Mouse (Mus musculus): Measurements from ENCODE around the gene Arpc1a. TPM values are rescaled to one million over a fixed set of nuclear protein-coding genes. Genes with fewer than 3 reads are reported as not detected.
"Not testable (repeated sequence)": the region's sequence is repeated elsewhere in the genome, so short reads cannot be mapped to it uniquely, and the experiment has no call there.

The Arpc1a gene
- polyA plus RNA-seq, 1 experiment from 2014 or later: 150 TPM

DNA sequence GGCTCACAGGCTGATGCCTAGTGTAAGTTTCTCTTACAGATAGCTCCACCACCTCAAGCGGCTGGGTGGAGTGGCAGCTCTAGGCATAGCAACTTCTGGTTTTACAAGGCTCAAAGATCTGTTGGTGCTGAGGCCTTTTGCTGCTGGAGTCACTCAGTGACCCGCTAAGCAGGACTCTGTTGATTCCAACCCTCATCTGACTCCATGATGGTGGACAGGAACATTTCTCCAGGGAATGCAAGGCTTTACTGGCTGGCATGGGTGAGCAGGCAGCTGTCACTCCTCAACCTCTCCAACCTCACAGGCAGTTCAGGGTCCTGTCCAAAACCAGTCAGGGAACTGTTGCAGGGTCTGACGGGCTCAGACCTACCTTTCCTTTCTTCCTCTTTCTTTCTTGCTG, 47.4 kb downstream of the Arpc1a start:
- H3K9ac ChIP-seq (replicated peaks; ENCODE audit: low read depth, low read length): no peak overlapping the region
- no peak for ATAC-seq (ENCODE audit: insufficient number of reproducible peaks, insufficient read depth, low FRiP score, low read depth)
- H3K27me3 ChIP-seq (ENCODE audit: control insufficient read depth, insufficient read depth, low read length): no peaks in the 10 kb centered on the region
- no peak overlapping the region for H3K4me2 ChIP-seq (replicated peaks; ENCODE audit: low read depth, low read length)
- peaks cover 76% of the 10 kb centered on the region for H3K36me3 ChIP-seq (ENCODE audit: control insufficient read depth, insufficient read depth, low read length)
- H3K4me3 ChIP-seq (ENCODE audit: low read depth, low read length): no peak overlapping the region
- no peaks in the 10 kb centered on the region for H3K4me1 ChIP-seq (ENCODE audit: control insufficient read depth, insufficient read depth, low read length)
- H3K27ac ChIP-seq (ENCODE audit: low read length): no peak overlapping the region
- WGBS: 92% methylated on average over 3 of the region's 3 CpGs
- H3K9me3 ChIP-seq (ENCODE audit: control insufficient read depth, low read depth, low read length): no peaks in the 10 kb centered on the region

DNA sequence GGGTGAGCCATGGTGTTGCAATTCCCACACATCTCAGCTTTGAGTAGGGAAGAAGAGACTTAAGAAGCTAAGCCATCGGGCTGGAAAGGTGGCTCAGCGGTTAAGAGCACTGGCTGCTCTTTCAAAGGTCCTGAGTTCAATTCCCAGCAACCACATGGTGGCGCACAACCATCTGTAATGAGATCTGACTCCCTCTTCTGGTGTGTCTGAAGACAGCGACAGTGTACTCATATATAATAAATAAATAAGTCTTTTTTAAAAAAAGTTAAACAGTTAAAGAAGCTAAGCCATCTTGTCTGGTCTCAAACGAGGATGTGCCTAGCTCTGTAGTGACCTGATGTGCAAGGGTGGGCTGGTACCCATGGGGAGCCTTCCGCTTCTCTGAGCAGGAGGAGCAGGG, 49.6 kb downstream of the Arpc1a start:
- H3K4me3 ChIP-seq (ENCODE audit: low read depth, low read length); H3K27ac ChIP-seq (ENCODE audit: low read length); H3K9me3 ChIP-seq (ENCODE audit: control insufficient read depth, low read depth, low read length); H3K9ac ChIP-seq (replicated peaks; ENCODE audit: low read depth, low read length); ATAC-seq (ENCODE audit: insufficient number of reproducible peaks, insufficient read depth, low FRiP score, low read depth); H3K27me3 ChIP-seq (ENCODE audit: control insufficient read depth, insufficient read depth, low read length); H3K4me2 ChIP-seq (replicated peaks; ENCODE audit: low read depth, low read length); H3K4me1 ChIP-seq (ENCODE audit: control insufficient read depth, insufficient read depth, low read length): not testable (repeated sequence)
- H3K36me3 ChIP-seq (ENCODE audit: control insufficient read depth, insufficient read depth, low read length): peaks cover 77% of the 10 kb centered on the region
- 88% methylated on average over 6 of the region's 6 CpGs for WGBS

DNA sequence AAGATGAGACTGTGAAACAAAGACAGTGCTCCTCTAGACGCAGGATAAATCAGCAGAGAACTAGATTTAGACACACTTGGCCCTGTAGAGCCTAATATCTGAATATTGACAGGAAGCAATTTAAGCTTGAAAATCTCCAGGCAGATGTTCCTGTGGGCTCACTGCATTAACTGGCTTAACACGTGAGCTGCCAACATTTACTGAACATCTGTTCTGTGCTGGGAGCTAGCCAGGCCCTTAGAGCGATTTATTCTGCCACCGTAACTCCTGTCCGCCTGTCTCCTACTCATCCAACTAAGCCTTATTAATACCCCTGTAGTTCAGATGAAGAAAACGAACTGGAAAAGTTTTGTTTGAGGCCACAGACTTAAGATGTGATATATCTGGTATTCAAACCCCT, 55.2 kb downstream of the Arpc1a start:
- 5% methylated on average over 6 of the region's 6 CpGs for WGBS
- no peak for ATAC-seq (ENCODE audit: insufficient number of reproducible peaks, insufficient read depth, low FRiP score, low read depth)
- Histone ChIP-seq H3K4me3 (ENCODE audit: low read depth, low read length) (peak overlapping the region; percentile 99), H3K27ac (ENCODE audit: low read length) (peak overlapping the region; percentile 79; the same call in 1 of the 2 replicates), H3K4me2 (replicated peaks; ENCODE audit: low read depth, low read length) (peak overlapping the region; percentile 62), H3K9me3 (ENCODE audit: control insufficient read depth, low read depth, low read length) (no peaks in the 10 kb centered on the region), H3K36me3 (ENCODE audit: control insufficient read depth, insufficient read depth, low read length) (peaks cover 54% of the 10 kb centered on the region), H3K9ac (replicated peaks; ENCODE audit: low read depth, low read length) (peak overlapping the region; percentile 81), H3K27me3 (ENCODE audit: control insufficient read depth, insufficient read depth, low read length) (no peaks in the 10 kb centered on the region), H3K4me1 (ENCODE audit: control insufficient read depth, insufficient read depth, low read length) (peaks cover 17% of the 10 kb centered on the region; the same call in 1 of the 2 replicates)

DNA sequence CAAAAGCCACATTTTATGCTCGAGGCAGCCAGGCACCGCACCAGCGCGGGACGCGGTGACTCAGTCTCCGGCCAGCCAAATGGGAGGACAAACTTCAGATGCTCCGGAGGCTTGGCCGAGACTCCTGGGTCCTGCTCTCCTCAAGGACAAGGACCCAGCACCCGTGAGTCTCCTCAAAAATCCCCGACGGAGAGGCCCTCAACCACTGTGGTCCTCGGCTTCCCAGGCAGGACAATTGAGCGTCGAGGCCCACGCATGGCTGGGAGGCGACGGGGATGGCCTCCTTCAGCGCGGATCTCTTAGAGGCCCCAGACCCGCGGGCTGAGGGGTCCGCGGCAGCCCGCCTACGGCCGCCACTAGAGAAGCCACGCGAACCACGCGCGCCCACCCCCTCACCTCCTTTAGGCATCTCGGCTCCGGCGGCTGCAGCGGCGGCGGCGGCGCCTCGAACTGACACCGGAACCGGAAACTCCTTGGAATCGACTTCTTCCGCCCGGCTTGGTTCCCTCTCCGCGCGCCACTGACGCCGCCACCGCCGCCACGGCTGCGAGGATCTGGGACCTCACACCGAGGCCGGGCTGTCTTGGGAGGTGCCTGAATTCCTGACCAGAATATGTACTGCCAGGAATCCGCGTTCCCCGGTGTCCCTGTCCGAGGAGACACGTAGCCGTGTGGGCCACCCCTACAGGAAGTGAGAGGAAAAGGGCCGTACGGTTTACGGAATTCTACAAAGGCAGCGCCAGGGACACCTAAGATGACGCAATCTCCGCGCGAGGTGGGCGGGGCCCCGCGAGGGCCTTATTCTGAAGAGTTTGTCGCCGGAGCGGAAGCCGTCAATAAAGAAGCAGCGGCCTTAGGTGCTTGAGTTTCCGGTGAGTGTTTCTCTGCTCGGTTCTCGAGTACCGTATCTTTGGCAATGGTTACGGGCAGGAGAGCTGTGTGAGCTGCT, 56.2 kb downstream of the Arpc1a start, which contains the start of the genes Pdap1 and Bud31:
Gene Pdap1 (minus strand): TSS at position 668 of the 949 bp plus-strand sequence.
Gene Bud31 (plus strand): TSS at position 792 of the 949 bp plus-strand sequence.
- peak within 1 kb of the TSS; percentile 81 for H3K9ac ChIP-seq (replicated peaks; ENCODE audit: low read depth, low read length)
- H3K9me3 ChIP-seq (ENCODE audit: control insufficient read depth, low read depth, low read length): no peaks in the 10 kb centered on the region
- WGBS: under 1% methylated on average over 84 of the region's 84 CpGs
- no peaks in the 10 kb centered on the region for H3K27me3 ChIP-seq (ENCODE audit: control insufficient read depth, insufficient read depth, low read length)
- H3K4me1 ChIP-seq (ENCODE audit: control insufficient read depth, insufficient read depth, low read length): peaks cover 17% of the 10 kb centered on the region; the same call in 1 of the 2 replicates
- peak within 1 kb of the TSS; percentile 71 for H3K4me2 ChIP-seq (replicated peaks; ENCODE audit: low read depth, low read length)
- peak; percentile 91 for ATAC-seq (ENCODE audit: insufficient number of reproducible peaks, insufficient read depth, low FRiP score, low read depth)
- peak within 1 kb of the TSS; percentile 99 for H3K4me3 ChIP-seq (ENCODE audit: low read depth, low read length)
- peaks cover 49% of the 10 kb centered on the region for H3K36me3 ChIP-seq (ENCODE audit: control insufficient read depth, insufficient read depth, low read length)
- peak within 1 kb of the TSS; percentile 79 for H3K27ac ChIP-seq (ENCODE audit: low read length)

DNA sequence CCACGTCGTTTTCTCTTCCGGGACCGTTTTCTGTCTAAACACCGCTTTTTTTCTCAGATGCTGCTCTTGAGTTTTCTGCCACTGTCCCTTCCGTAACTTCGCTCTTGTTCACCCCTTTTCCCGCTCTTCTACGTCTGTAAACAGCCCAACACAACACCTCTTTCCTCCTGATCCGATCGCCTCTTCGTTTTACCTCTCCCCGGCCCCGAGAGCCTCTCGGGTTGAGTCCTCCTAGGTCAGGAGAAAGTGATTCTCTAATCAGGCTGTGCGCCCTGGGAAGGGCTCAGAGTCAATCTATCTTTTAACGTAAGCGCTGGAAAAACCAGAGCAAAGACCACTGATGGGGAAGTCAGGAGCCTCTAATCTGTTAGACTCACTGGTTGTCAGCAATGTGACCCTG, 57.0 kb downstream of the Arpc1a start:
- Histone ChIP-seq H3K4me1 (ENCODE audit: control insufficient read depth, insufficient read depth, low read length) (peaks cover 17% of the 10 kb centered on the region; the same call in 1 of the 2 replicates), H3K4me2 (replicated peaks; ENCODE audit: low read depth, low read length) (peak overlapping the region; percentile 71), H3K27ac (ENCODE audit: low read length) (peak overlapping the region; percentile 79), H3K36me3 (ENCODE audit: control insufficient read depth, insufficient read depth, low read length) (peaks cover 47% of the 10 kb centered on the region), H3K4me3 (ENCODE audit: low read depth, low read length) (peak overlapping the region; percentile 99), H3K9me3 (ENCODE audit: control insufficient read depth, low read depth, low read length) (no peaks in the 10 kb centered on the region), H3K27me3 (ENCODE audit: control insufficient read depth, insufficient read depth, low read length) (no peaks in the 10 kb centered on the region), H3K9ac (replicated peaks; ENCODE audit: low read depth, low read length) (peak overlapping the region; percentile 81)
- no peak for ATAC-seq (ENCODE audit: insufficient number of reproducible peaks, insufficient read depth, low FRiP score, low read depth)
- WGBS: under 1% methylated on average over 18 of the region's 18 CpGs

DNA sequence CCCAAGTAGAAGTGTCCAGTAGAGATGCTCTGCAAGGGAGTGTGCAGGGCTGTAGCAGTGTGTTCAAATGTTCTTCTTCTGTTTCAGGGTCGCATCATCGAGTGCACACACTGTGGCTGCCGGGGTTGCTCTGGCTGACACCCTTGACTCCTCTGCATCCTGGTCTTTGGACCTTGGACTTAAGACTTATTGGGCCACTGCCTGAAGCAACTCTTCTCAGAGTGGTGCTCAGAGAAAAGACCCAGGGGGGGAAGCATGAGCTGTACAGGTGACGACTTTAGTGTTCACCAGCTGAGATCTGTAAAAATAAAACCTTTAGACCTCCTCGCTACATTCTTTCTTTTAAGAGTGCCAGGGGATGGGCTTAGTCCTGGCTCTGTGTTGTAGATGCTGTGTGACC, 64.1 kb downstream of the Arpc1a start:
- H3K4me3 ChIP-seq (ENCODE audit: low read depth, low read length): no peak overlapping the region
- no peaks in the 10 kb centered on the region for H3K9me3 ChIP-seq (ENCODE audit: control insufficient read depth, low read depth, low read length)
- H3K4me2 ChIP-seq (replicated peaks; ENCODE audit: low read depth, low read length): no peak overlapping the region
- H3K36me3 ChIP-seq (ENCODE audit: control insufficient read depth, insufficient read depth, low read length): peaks cover 67% of the 10 kb centered on the region
- WGBS: 91% methylated on average over 5 of the region's 5 CpGs
- H3K27ac ChIP-seq (ENCODE audit: low read length): no peak overlapping the region
- no peaks in the 10 kb centered on the region for H3K4me1 ChIP-seq (ENCODE audit: control insufficient read depth, insufficient read depth, low read length)
- ATAC-seq (ENCODE audit: insufficient number of reproducible peaks, insufficient read depth, low FRiP score, low read depth): no peak
- no peak overlapping the region for H3K9ac ChIP-seq (replicated peaks; ENCODE audit: low read depth, low read length)
- no peaks in the 10 kb centered on the region for H3K27me3 ChIP-seq (ENCODE audit: control insufficient read depth, insufficient read depth, low read length)

DNA sequence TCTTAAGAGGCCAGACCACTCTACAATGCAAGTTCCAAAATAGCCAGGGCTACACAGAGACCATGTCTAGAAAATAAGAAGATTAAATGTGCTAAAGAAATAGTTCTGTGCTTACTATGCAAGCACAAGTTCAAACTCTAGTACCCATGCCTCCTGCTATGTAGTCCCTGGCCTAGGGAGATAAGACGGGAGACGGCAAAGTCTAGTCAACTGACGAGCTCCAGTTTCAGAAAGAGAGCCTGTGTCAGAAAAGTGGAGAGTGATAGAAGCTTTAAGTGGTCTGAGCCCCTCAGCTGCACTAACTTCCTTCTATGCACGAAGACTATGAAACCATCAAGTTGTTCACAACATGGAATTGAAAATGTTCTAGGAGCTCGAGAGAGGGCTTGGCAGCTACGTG, 65.7 kb downstream of the Arpc1a start:
- no peak for ATAC-seq (ENCODE audit: insufficient number of reproducible peaks, insufficient read depth, low FRiP score, low read depth)
- Histone ChIP-seq H3K4me1 (ENCODE audit: control insufficient read depth, insufficient read depth, low read length) (no peaks in the 10 kb centered on the region), H3K9me3 (ENCODE audit: control insufficient read depth, low read depth, low read length) (no peaks in the 10 kb centered on the region), H3K36me3 (ENCODE audit: control insufficient read depth, insufficient read depth, low read length) (peaks cover 64% of the 10 kb centered on the region), H3K9ac (replicated peaks; ENCODE audit: low read depth, low read length) (no peak overlapping the region), H3K4me3 (ENCODE audit: low read depth, low read length) (no peak overlapping the region), H3K4me2 (replicated peaks; ENCODE audit: low read depth, low read length) (no peak overlapping the region), H3K27me3 (ENCODE audit: control insufficient read depth, insufficient read depth, low read length) (no peaks in the 10 kb centered on the region), H3K27ac (ENCODE audit: low read length) (no peak overlapping the region)
- WGBS: 90% methylated on average over 6 of the region's 6 CpGs

DNA sequence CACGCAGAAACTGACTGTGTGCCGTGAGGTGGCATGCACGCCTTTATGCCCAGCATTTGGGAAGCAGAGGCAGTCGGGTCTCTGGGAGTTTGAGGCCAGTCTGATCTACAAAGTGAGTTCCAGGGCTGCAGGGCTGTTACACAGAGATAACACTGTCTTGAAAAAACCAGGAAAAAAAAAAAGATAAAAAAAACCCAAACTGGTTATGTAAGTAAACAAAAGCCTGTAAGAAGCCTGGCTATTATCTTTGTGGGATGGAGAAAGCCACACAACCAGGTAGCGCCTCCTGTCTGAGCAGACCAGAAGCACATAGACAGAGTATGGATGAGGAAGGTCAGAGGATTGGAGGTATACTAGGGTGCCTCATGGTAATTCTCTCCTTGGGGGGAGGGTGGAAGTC, 69.1 kb downstream of the Arpc1a start:
- Histone ChIP-seq H3K36me3 (ENCODE audit: control insufficient read depth, insufficient read depth, low read length) (peaks cover 51% of the 10 kb centered on the region), H3K4me2 (replicated peaks; ENCODE audit: low read depth, low read length) (no peak overlapping the region), H3K9ac (replicated peaks; ENCODE audit: low read depth, low read length) (no peak overlapping the region), H3K27ac (ENCODE audit: low read length) (no peak overlapping the region), H3K4me1 (ENCODE audit: control insufficient read depth, insufficient read depth, low read length) (no peaks in the 10 kb centered on the region), H3K4me3 (ENCODE audit: low read depth, low read length) (no peak overlapping the region), H3K27me3 (ENCODE audit: control insufficient read depth, insufficient read depth, low read length) (no peaks in the 10 kb centered on the region), H3K9me3 (ENCODE audit: control insufficient read depth, low read depth, low read length) (no peaks in the 10 kb centered on the region)
- 91% methylated on average over 5 of the region's 5 CpGs for WGBS
- no peak for ATAC-seq (ENCODE audit: insufficient number of reproducible peaks, insufficient read depth, low FRiP score, low read depth)

Data from stomach, embryonic 14.5 days (tissue).